Mouse (Mus musculus): ENCODE measurements at regions not wholly inside any gene's neighbourhood (a gene's known extent, or its start where the extent isn't known, plus 50 kb on each side); places are given as distances from the start of the nearest gene placed in this dataset.
A peak's percentile ranks its signal among the peaks of the same experiment; 100 is the strongest.

DNA sequence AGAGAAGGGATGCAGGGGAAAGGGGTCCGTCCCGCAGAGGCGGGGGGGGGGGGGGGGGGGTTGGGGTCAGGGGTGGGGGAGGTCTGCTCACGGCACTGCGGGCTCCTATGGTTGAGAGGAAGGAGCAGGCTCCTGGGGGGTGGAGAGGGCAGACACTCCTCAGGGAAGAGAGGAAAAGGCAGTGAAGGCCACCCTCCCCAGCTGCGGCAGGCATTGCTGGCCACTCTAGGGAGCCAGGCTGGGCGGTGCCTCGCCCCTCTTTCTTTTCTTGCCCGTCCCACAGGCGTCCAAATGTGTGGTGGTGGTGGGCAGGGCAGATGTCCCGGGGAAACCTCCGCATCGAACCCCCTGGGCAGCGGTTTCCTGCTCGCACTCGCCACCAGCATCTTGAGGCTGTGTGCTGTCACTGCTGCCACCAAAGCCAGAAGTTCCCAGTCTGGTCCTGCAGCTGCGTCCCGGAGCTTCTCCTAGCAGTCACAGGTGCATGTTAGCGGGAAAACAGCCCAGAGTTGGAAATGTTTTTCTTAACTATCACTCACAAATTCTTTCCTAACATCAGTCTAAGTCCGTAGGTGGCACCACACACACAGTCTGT is 110.4 kb downstream of the Dsel start:
- H3K27me3 ChIP-seq (replicated peaks; ENCODE audit: control insufficient read depth, insufficient read depth, low read length), result no peaks in the 10 kb centered on the region
- H3K9me3 ChIP-seq (ENCODE audit: control insufficient read depth, low read length), result no peaks in the 10 kb centered on the region
- 9% methylated on average over 15 of the region's 20 CpGs for WGBS
- no peak overlapping the region for H3K27ac ChIP-seq (ENCODE audit: low read depth, low read length)
- no peaks in the 10 kb centered on the region for H3K36me3 ChIP-seq (ENCODE audit: control insufficient read depth, insufficient read depth, low read length)
- H3K4me2 ChIP-seq (ENCODE audit: low read length), result peak overlapping the region; percentile 60
- H3K9ac ChIP-seq (ENCODE audit: low read depth, low read length), result peak overlapping the region; percentile 50
- peak overlapping the region; percentile 33 for H3K4me3 ChIP-seq (ENCODE audit: low read length)
- H3K4me1 ChIP-seq (ENCODE audit: control insufficient read depth, insufficient read depth, low read depth, low read length), result 0 out of 2 replicates have a peak, but pooled peaks cover 2% of the 10 kb centered on the region
- peak; percentile 45; the same call in 1 of the 2 replicates for ATAC-seq
